Mouse (Mus musculus): ENCODE measurements around the gene Rbp7. TPM values are rescaled to one million over a fixed set of nuclear protein-coding genes. Genes with fewer than 3 reads are reported as not detected.
A peak's percentile ranks its signal among the peaks of the same experiment; 100 is the strongest.
"Not testable (repeated sequence)": the region's sequence is repeated elsewhere in the genome, so short reads cannot be mapped to it uniquely, and the experiment has no call there.

Rbp7 gene
- polyA plus RNA-seq, 1 experiment from 2014 or later = not detected

DNA sequence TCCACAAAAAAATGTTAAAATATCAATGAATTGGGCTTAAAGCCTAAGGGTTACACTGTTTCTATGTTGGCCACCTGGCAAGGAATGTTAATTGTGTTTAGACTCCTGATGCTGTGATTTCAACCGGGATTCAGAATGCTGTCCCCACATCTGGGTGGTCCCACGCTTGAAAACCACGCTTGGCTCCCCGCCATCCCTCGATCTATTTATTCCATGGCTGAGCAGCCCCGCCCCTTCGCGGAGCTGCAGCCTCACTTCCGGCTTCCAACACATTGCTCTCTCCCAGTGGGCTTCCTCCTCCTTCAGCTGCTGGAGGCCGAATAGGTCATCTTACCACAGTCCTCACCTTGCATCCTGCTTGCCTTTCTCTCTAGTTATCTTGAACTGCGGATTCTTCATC lies 8.9 kb downstream of the Rbp7 start:
- H3K4me3 ChIP-seq (ENCODE audit: low read depth, low read length) = no peak overlapping the region
- H3K4me1 ChIP-seq (ENCODE audit: control insufficient read depth, insufficient read depth, low read length) = peaks cover 2% of the 10 kb centered on the region; the same call in 1 of the 2 replicates
- WGBS = 2% methylated on average over 11 of the region's 11 CpGs
- no peak overlapping the region; the same call in 1 of the 2 replicates for H3K9ac ChIP-seq (ENCODE audit: low read length)
- peak overlapping the region; percentile 86 for H3K27ac ChIP-seq (ENCODE audit: low read depth, low read length)
- peak overlapping the region; percentile 47 for H3K4me2 ChIP-seq (ENCODE audit: low read depth)
- no peaks in the 10 kb centered on the region for H3K9me3 ChIP-seq (ENCODE audit: control insufficient read depth, low read length)
- ATAC-seq (ENCODE audit: insufficient read depth, low FRiP score, low TSS enrichment) (peak; percentile 69), DNase-seq (ENCODE audit: low spot score) (peak; percentile 82)
- no peaks in the 10 kb centered on the region for H3K36me3 ChIP-seq (ENCODE audit: control insufficient read depth, insufficient read depth, low read length)
- no peaks in the 10 kb centered on the region for H3K27me3 ChIP-seq (ENCODE audit: control insufficient read depth, insufficient read depth, low read length)

DNA sequence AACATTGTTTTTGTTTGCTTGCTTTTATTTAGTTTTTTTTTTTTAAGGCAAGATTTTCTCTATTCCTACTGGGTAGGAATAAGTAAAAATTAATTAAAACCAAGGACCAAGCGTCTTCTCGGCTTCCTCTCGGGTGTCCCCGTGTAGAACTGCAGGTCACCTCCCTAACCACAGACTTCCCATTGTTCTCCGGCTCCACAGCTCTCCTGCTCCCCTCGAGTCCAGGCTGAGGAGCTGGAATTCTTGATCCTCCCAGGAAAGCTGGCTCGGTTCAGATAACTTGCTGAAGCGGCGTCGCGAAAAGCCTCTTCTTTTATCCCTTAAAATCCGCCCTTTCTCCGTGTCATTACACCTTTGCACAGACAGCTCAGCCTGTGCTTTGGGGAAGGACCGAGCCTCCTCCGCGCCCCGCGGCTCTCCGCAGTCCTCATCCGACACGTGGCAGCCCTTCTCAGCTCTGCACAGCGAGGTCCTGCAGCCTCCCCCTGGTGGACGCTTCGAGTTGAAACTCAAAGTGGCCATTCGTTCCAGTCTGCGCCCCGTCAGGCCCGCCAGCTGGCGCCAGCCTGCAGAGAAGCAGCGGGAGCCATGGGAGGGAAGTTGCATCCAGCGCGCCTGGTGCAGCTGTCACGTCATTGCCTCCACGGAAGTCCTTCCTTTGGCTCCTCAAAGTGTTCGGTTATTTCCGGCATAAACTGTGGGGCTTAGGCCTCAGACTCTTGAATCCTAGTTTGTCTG lies 9.6 kb downstream of the Rbp7 start:
- ATAC-seq (ENCODE audit: insufficient read depth, low FRiP score, low TSS enrichment) (peak; percentile 97), DNase-seq (ENCODE audit: low spot score) (peak; percentile 96)
- peak overlapping the region; percentile 20; the same call in 1 of the 2 replicates for H3K4me3 ChIP-seq (ENCODE audit: low read depth, low read length)
- H3K36me3 ChIP-seq (ENCODE audit: control insufficient read depth, insufficient read depth, low read length) = no peaks in the 10 kb centered on the region
- H3K27me3 ChIP-seq (ENCODE audit: control insufficient read depth, insufficient read depth, low read length) = no peaks in the 10 kb centered on the region
- H3K27ac ChIP-seq (ENCODE audit: low read depth, low read length) = peak overlapping the region; percentile 86
- no peaks in the 10 kb centered on the region for H3K9me3 ChIP-seq (ENCODE audit: control insufficient read depth, low read length)
- WGBS = under 1% methylated on average over 36 of the region's 36 CpGs
- H3K4me2 ChIP-seq (ENCODE audit: low read depth) = peak overlapping the region; percentile 47
- peak overlapping the region; percentile 72 for H3K9ac ChIP-seq (ENCODE audit: low read length)
- peaks cover 2% of the 10 kb centered on the region; the same call in 1 of the 2 replicates for H3K4me1 ChIP-seq (ENCODE audit: control insufficient read depth, insufficient read depth, low read length)

DNA sequence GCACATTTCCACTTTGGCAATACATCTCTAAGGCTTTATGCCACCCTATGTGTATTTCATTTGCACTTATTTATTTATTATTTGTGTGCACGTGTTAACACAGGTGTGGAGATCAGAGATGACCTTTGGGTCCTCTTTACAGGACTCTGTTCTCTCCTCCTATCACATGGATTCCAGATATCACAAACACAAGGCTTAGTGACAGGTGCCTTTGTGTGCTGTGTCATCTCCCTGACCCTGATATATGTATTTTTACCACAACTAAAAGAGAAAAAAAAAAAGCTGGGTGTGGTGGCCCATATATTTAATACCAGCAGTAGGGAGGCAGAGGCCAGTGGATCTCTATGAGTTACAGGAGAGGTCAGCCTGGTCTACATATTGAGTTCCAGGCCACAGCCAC lies 10.3 kb downstream of the Rbp7 start:
- DNase-seq (ENCODE audit: low spot score) (no peak), ATAC-seq (ENCODE audit: insufficient read depth, low FRiP score, low TSS enrichment) (no peak)
- no peak overlapping the region for H3K4me3 ChIP-seq (ENCODE audit: low read depth, low read length)
- no peaks in the 10 kb centered on the region for H3K36me3 ChIP-seq (ENCODE audit: control insufficient read depth, insufficient read depth, low read length)
- 81% methylated on average over 1 of the region's 1 CpGs for WGBS
- H3K4me1 ChIP-seq (ENCODE audit: control insufficient read depth, insufficient read depth, low read length) = peaks cover 2% of the 10 kb centered on the region; the same call in 1 of the 2 replicates
- peak overlapping the region; percentile 72 for H3K9ac ChIP-seq (ENCODE audit: low read length)
- H3K27me3 ChIP-seq (ENCODE audit: control insufficient read depth, insufficient read depth, low read length) = no peaks in the 10 kb centered on the region
- H3K4me2 ChIP-seq (ENCODE audit: low read depth) = peak overlapping the region; percentile 47; the same call in 1 of the 2 replicates
- H3K27ac ChIP-seq (ENCODE audit: low read depth, low read length) = peak overlapping the region; percentile 86; the same call in 1 of the 2 replicates
- H3K9me3 ChIP-seq (ENCODE audit: control insufficient read depth, low read length) = no peaks in the 10 kb centered on the region

DNA sequence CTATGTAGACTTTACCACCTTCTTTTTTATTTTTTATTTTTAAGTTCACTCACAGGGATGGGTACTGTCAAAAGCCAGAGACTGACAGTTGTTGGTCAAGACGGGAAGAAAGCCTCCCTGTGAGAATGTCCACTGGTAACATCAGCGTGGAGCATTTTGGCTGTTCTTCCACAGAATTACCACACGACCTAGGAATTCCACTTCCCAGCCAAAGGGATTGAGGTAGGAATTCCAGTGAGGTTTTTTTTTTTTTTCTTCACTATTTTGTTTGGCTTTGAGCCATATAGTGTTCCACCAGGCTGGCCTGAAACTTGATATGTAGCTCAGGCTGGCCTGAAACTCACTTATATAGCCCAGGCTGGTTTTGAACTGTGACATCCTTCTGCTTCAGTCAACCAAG lies 12.3 kb downstream of the Rbp7 start:
- 65% methylated on average over 3 of the region's 3 CpGs for WGBS
- Histone ChIP-seq H3K9ac (ENCODE audit: low read length) (no peak overlapping the region), H3K4me2 (ENCODE audit: low read depth) (no peak overlapping the region), H3K4me1 (ENCODE audit: control insufficient read depth, insufficient read depth, low read length) (peaks cover 2% of the 10 kb centered on the region; the same call in 1 of the 2 replicates), H3K36me3 (ENCODE audit: control insufficient read depth, insufficient read depth, low read length) (no peaks in the 10 kb centered on the region), H3K27ac (ENCODE audit: low read depth, low read length) (no peak overlapping the region), H3K27me3 (ENCODE audit: control insufficient read depth, insufficient read depth, low read length) (no peaks in the 10 kb centered on the region), H3K4me3 (ENCODE audit: low read depth, low read length) (no peak overlapping the region), H3K9me3 (ENCODE audit: control insufficient read depth, low read length) (no peaks in the 10 kb centered on the region)
- ATAC-seq (ENCODE audit: insufficient read depth, low FRiP score, low TSS enrichment) (no peak), DNase-seq (ENCODE audit: low spot score) (no peak)

DNA sequence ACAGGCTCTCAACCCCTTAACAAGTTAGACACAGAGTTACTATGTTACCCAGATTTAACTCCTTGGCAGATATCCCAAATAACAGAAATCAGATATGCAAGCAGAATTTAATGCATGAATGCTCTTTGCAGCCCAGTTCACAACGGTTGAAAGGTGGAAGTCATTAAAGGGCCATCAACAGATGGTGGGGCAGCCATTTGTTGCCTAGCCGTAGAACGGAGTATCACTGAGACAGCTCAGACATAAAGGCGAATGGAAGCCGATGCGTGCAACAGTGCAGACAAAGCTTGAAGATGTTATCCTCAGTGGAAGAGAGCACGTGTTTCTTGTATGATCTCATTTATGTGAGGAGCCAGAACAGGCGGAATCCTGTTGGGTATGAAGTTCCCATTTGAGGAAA lies 14.2 kb downstream of the Rbp7 start:
- Histone ChIP-seq H3K27ac (ENCODE audit: low read depth, low read length) (no peak overlapping the region), H3K4me3 (ENCODE audit: low read depth, low read length) (no peak overlapping the region), H3K9me3 (ENCODE audit: control insufficient read depth, low read length) (no peaks in the 10 kb centered on the region), H3K27me3 (ENCODE audit: control insufficient read depth, insufficient read depth, low read length) (no peaks in the 10 kb centered on the region), H3K4me1 (ENCODE audit: control insufficient read depth, insufficient read depth, low read length) (no peaks in the 10 kb centered on the region), H3K36me3 (ENCODE audit: control insufficient read depth, insufficient read depth, low read length) (no peaks in the 10 kb centered on the region), H3K4me2 (ENCODE audit: low read depth) (no peak overlapping the region), H3K9ac (ENCODE audit: low read length) (no peak overlapping the region)
- WGBS = 48% methylated on average over 8 of the region's 8 CpGs
- DNase-seq (ENCODE audit: low spot score) = no peak
- no peak for ATAC-seq (ENCODE audit: insufficient read depth, low FRiP score, low TSS enrichment)

DNA sequence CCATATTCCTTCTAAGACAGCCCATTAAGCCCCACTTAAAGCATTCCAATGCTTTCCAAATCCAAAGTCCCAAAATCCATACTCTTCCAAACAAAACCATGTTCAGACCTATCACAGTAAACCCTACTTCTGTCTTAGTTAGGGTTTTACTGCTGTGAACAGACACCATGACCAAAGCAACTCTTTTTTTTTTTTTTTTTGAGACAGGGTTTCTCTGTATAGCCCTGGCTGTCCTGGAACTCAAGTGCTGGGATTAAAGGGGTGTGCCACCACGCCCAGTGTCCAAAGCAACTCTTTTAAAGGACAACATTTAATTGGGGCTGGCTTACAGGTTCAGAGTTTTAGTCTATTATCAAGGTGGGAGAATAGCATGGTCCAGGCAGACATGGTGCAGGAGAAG lies 22.9 kb downstream of the Rbp7 start:
- H3K27ac ChIP-seq (ENCODE audit: low read depth, low read length); H3K27me3 ChIP-seq (ENCODE audit: control insufficient read depth, insufficient read depth, low read length); ATAC-seq (ENCODE audit: insufficient read depth, low FRiP score, low TSS enrichment); H3K36me3 ChIP-seq (ENCODE audit: control insufficient read depth, insufficient read depth, low read length); H3K9me3 ChIP-seq (ENCODE audit: control insufficient read depth, low read length); H3K9ac ChIP-seq (ENCODE audit: low read length); H3K4me3 ChIP-seq (ENCODE audit: low read depth, low read length); H3K4me2 ChIP-seq (ENCODE audit: low read depth); H3K4me1 ChIP-seq (ENCODE audit: control insufficient read depth, insufficient read depth, low read length); DNase-seq (ENCODE audit: low spot score): not testable (repeated sequence)
- 84% methylated on average over 1 of the region's 1 CpGs for WGBS

DNA sequence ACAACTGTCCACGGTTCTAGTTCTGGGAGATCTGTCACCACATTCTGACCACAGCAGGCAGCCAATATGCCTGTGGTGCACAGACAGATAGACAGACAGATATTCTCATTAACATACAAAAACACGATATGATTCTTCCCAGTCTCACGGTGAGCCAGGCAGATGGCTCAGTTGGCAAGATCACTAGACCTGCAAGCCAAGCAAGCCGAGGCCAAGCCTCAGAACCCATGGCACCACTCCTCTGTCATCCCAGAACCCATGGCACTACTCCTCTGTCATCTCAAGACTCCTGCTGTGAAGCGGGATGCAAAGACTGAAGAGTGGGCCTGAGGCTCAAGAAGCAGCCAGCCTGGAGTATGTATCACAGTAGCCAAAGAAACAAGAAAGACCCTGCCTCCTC lies 25.2 kb downstream of the Rbp7 start:
- H3K4me1 ChIP-seq (ENCODE audit: control insufficient read depth, insufficient read depth, low read length) = peaks cover 2% of the 10 kb centered on the region; the same call in 1 of the 2 replicates
- H3K4me3 ChIP-seq (ENCODE audit: low read depth, low read length) = no peak overlapping the region
- H3K9ac ChIP-seq (ENCODE audit: low read length) = no peak overlapping the region
- no peak overlapping the region for H3K27ac ChIP-seq (ENCODE audit: low read depth, low read length)
- 88% methylated on average over 5 of the region's 5 CpGs for WGBS
- H3K4me2 ChIP-seq (ENCODE audit: low read depth) = no peak overlapping the region
- no peak for ATAC-seq (ENCODE audit: insufficient read depth, low FRiP score, low TSS enrichment)
- no peak for DNase-seq (ENCODE audit: low spot score)
- no peaks in the 10 kb centered on the region for H3K9me3 ChIP-seq (ENCODE audit: control insufficient read depth, low read length)
- no peaks in the 10 kb centered on the region for H3K36me3 ChIP-seq (ENCODE audit: control insufficient read depth, insufficient read depth, low read length)
- H3K27me3 ChIP-seq (ENCODE audit: control insufficient read depth, insufficient read depth, low read length) = no peaks in the 10 kb centered on the region

DNA sequence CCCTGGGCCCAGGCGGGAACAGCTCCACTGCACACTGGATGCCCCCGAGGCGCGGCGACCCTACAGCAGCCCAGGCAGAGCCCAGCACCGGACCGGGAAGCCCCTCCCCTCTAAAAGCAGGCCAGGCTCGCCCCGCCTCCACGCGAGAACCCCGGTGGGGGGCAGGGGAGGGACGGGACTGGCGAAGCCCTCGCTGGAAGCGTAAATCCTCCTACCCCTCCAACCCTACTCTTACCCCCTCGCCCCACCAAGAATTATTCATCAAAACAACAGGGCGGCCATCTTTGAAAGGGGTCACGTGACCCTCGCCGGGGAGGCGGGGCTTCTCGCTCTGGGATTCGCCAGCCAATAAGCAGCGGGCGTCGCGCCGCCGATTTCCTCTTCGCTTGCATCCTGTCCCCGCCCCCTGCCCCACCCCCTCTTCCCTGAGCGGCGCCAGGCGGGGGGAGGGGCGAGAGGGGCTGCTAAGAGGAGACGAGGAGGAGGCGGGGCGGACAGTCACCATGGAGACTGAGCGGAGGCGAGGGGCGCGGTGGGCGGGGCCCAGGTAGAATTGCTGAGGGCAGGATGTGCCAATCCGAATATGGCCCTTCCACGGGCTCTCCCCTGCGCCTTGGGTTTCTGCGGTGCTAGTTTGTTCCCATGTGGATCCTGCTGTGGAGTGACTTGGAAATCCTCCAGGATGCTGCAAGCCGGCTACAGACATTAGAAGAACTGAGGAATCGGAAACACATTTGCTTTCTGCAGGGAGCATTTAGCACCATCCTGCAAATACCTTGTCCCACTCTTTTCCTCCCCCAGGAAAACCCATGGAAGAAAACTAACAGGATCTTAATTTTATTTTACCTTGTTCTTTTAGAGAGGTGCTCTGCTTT lies 28.2 kb downstream of the Rbp7 start, which contains the start of gene Ube4b:
TSS of gene Ube4b (minus strand) at position 425 of the 875 bp plus-strand sequence.
- peak; percentile 100 for DNase-seq (ENCODE audit: low spot score)
- peak within 1 kb of the TSS; percentile 99 for H3K27ac ChIP-seq (ENCODE audit: low read depth, low read length)
- H3K9ac ChIP-seq (ENCODE audit: low read length) = peak within 1 kb of the TSS; percentile 88
- peaks cover 6% of the 10 kb centered on the region; the same call in 1 of the 2 replicates for H3K4me1 ChIP-seq (ENCODE audit: control insufficient read depth, insufficient read depth, low read length)
- no peaks in the 10 kb centered on the region for H3K27me3 ChIP-seq (ENCODE audit: control insufficient read depth, insufficient read depth, low read length)
- H3K4me3 ChIP-seq (ENCODE audit: low read depth, low read length) = peak within 1 kb of the TSS; percentile 85
- WGBS = under 1% methylated on average over 47 of the region's 50 CpGs
- H3K36me3 ChIP-seq (ENCODE audit: control insufficient read depth, insufficient read depth, low read length) = no peaks in the 10 kb centered on the region
- peak within 1 kb of the TSS; percentile 73 for H3K4me2 ChIP-seq (ENCODE audit: low read depth)
- H3K9me3 ChIP-seq (ENCODE audit: control insufficient read depth, low read length) = no peaks in the 10 kb centered on the region
- ATAC-seq (ENCODE audit: insufficient read depth, low FRiP score, low TSS enrichment) = peak; percentile 96

All from neural tube, embryonic 11.5 days (tissue).